Mouse (Mus musculus) hindbrain, embryonic 16.5 days (tissue): ENCODE results near the gene Psmb1. TPM values are rescaled to one million over a fixed set of nuclear protein-coding genes. Genes with fewer than 3 reads are reported as not detected.
"Not testable (repeated sequence)": the region's sequence is repeated elsewhere in the genome, so short reads cannot be mapped to it uniquely, and the experiment has no call there.

ENCODE experiments used
- ATAC-seq: fragments of 200-750 bp; cut with Nextera tagmentation; 2 replicates; pipeline ENCODE4 v1.8.0; 2017; ENCODE audit warnings: moderate TSS enrichment, moderate library complexity
- H3K27ac ChIP-seq: fragments of 300-500 bp; sonication (generic); 2 replicates; pipeline ENCODE4 v1.5.1; 2014; ENCODE audit warnings: low read depth, mild to moderate bottlenecking, control low read depth, low read length, moderate library complexity
- H3K27me3 ChIP-seq: fragments of 300-500 bp; sonication (generic); replicated peaks from 2 replicates; pipeline ENCODE4 v1.6.1; 2014; ENCODE audit warnings: low read length; ENCODE audit not compliant: control insufficient read depth, insufficient read depth
- H3K36me3 ChIP-seq: fragments of 300-500 bp; sonication (generic); 2 replicates; pipeline ENCODE4 v1.6.1; 2014; ENCODE audit warnings: mild to moderate bottlenecking, low read length, moderate library complexity, mixed read lengths; ENCODE audit not compliant: control insufficient read depth, insufficient read depth
- H3K4me1 ChIP-seq: fragments of 300-500 bp; sonication (generic); 2 replicates; pipeline ENCODE4 v1.6.1; 2014; ENCODE audit warnings: low read depth, low read length; ENCODE audit not compliant: control insufficient read depth, insufficient read depth
- H3K4me2 ChIP-seq: fragments of 300-500 bp; sonication (generic); 2 replicates; pipeline ENCODE4 v1.6.1; 2014; ENCODE audit warnings: mild to moderate bottlenecking, low read length, control low read depth, moderate library complexity
- H3K4me3 ChIP-seq: fragments of 300-500 bp; sonication (generic); 2 replicates; pipeline ENCODE4 v1.5.1; 2014; ENCODE audit warnings: mild to moderate bottlenecking, low read length, control low read depth, moderate library complexity
- H3K9ac ChIP-seq: fragments of 300-500 bp; sonication (generic); 2 replicates; pipeline ENCODE4 v1.6.1; 2014; ENCODE audit warnings: low read depth, mild to moderate bottlenecking, control low read depth, low read length, moderate library complexity
- H3K9me3 ChIP-seq: fragments of 300-500 bp; sonication (generic); 2 replicates; pipeline ENCODE4 v1.6.1; 2014; ENCODE audit warnings: mild to moderate bottlenecking, low read length, moderate library complexity; ENCODE audit not compliant: control insufficient read depth
- WGBS: fragments of 180-500 bp; shearing (Covaris S2); extraction: QIAGEN DNeasy Blood & Tissue Kit; methylation state at CpG from one replicate; pipeline ENCODE4 v1.1.7; 2014; 5-methylcytosine and 5-hydroxymethylcytosine counted together
- polyA plus RNA-seq: library from polyadenylated mRNA; unstranded; fragments of >200 nt; fragmentation: Nextera tagmentation; extraction: Ambion mirVana; gene quantifications from 2 replicates; pipeline ENCODE4 v1.2.1, GENCODE M21; 2015

Psmb1 gene
- polyA plus RNA-seq, 1 experiment from 2014 or later: 248 TPM

DNA sequence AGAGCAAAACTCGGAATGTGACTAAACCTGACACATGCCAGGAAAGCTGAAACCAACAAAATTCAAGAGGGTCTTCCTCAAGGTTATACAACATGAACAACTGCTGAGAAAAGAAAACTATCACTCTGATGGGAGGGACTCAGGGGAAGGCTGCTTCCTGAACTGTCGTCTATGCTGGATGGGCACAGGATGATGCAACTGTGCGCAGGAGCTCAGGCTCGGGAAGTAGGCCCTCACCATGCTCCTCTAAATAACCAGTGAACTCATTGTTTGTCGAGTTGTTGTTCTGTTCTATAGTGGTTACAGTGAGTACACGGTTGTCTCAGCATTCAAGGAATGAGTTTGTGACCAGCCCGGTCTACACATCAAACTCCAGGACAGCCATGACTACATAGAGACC is 9.0 kb downstream of the Psmb1 start:
- Histone ChIP-seq H3K4me2 (no peak overlapping the region), H3K36me3 (peaks cover 22% of the 10 kb centered on the region), H3K9me3 (no peaks in the 10 kb centered on the region), H3K27ac (no peak overlapping the region), H3K27me3 (no peaks in the 10 kb centered on the region), H3K9ac (no peak overlapping the region), H3K4me3 (no peak overlapping the region), H3K4me1 (no peaks in the 10 kb centered on the region; the same call in 1 of the 2 replicates)
- no peak for ATAC-seq
- 95% methylated on average over 7 of the region's 7 CpGs for WGBS

DNA sequence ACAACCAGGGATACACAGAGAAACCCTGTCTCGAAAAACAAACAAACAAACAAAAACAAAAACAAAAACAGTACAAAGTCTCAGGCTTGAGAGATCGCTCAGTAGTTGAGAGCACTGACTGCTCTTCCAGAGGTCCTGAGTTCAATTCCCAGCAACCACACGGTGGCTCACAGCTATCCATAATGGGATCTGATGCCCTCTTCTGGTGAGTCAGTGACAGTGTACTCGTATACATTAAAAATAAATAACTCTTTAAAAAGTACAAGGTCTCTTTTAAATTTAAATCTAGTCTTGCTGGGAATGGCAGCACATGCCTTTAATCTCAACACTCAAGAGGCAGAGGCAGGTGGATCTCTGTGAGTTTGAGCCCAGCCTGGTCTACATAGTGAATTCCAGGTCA is 26.9 kb downstream of the Psmb1 start:
- Histone ChIP-seq H3K4me1 (no peaks in the 10 kb centered on the region), H3K4me3 (no peak overlapping the region), H3K9ac (no peak overlapping the region), H3K27me3 (no peaks in the 10 kb centered on the region), H3K36me3 (peaks cover 58% of the 10 kb centered on the region), H3K27ac (no peak overlapping the region), H3K4me2 (no peak overlapping the region), H3K9me3 (no peaks in the 10 kb centered on the region)
- 83% methylated on average over 4 of the region's 4 CpGs for WGBS
- ATAC-seq: no peak

DNA sequence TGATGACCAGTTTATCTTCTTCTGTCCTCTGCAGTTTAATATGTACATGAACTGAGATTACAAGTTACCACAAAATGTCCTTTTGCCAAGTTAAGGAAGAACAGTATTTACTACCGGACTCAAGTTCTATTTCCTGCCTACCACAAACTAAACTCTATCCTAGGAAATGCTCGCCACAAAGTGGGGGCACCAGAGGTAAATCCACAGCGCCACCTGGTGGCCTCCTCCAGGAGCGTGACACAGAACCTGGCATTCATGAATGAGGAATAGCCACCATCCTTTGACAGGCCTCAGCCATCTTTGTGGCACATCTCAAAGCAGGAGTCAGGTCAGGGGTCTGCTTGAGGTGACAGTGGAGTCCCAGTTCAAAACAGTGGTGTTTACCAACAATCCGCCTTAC is 31.9 kb downstream of the Psmb1 start:
- H3K4me1 ChIP-seq: no peaks in the 10 kb centered on the region
- ATAC-seq: no peak
- H3K4me3 ChIP-seq: no peak overlapping the region
- H3K36me3 ChIP-seq: peaks cover 18% of the 10 kb centered on the region
- no peaks in the 10 kb centered on the region for H3K27me3 ChIP-seq
- H3K9ac ChIP-seq: no peak overlapping the region
- no peak overlapping the region for H3K27ac ChIP-seq
- H3K9me3 ChIP-seq: no peaks in the 10 kb centered on the region
- WGBS: 22% methylated on average over 5 of the region's 5 CpGs
- no peak overlapping the region for H3K4me2 ChIP-seq

DNA sequence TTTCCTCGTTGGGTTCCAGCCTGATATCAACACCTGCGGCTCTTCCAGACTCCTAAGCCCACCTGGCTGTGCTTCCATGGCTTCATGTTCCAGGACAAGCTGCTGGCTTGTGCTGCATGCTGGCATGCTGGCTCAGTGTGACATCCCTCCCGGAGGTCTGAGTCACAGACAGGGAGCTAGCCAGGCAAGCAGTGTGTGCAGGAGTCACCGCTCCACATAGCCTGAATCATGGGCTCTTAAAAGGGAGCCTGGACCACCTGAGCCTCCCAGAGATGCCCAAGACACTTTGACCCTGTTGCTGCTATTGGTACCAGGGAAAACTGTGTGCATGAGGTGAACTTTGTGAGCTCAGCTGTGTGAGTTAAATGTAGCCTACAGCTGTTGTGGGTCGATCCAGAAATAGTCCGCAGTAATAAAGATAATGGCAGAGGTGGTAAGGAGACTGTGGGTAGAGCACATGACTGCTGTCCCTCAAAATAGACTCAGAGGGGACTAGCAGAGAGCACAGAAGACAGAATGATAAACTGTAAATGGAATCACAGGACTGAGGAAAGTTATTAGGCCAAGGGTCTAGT is 37.5 kb downstream of the Psmb1 start:
- H3K4me3 ChIP-seq: no peak overlapping the region
- no peak for ATAC-seq
- no peak overlapping the region for H3K9ac ChIP-seq
- H3K4me2 ChIP-seq: no peak overlapping the region
- no peaks in the 10 kb centered on the region for H3K9me3 ChIP-seq
- 97% methylated on average over 6 of the region's 6 CpGs for WGBS
- no peak overlapping the region for H3K27ac ChIP-seq
- H3K4me1 ChIP-seq: no peaks in the 10 kb centered on the region
- H3K36me3 ChIP-seq: peaks cover 4% of the 10 kb centered on the region; the same call in 1 of the 2 replicates
- H3K27me3 ChIP-seq: no peaks in the 10 kb centered on the region

DNA sequence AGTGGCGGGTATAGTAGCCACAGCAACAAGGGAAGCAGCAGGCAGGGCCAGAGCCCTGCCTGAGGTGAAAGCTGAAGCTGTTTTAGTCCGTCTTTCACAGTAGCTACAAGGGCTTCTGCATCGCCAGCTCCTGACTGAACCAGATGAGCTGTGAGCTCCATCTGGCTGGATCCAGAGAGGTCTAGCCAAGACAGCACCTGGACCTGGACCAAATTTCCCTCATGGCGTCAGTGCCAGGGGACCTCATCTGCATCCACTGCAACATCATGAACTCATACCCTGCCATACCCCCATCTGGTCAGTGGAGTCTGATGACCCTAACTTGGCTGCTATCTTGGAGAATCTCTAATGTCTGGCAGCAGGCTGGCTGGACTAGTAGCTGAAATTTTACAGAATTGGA is 39.8 kb downstream of the Psmb1 start:
- Histone ChIP-seq H3K4me2 (no peak overlapping the region), H3K27ac (no peak overlapping the region), H3K9me3 (no peaks in the 10 kb centered on the region), H3K4me1 (no peaks in the 10 kb centered on the region), H3K9ac (no peak overlapping the region), H3K36me3 (no peaks in the 10 kb centered on the region), H3K4me3 (no peak overlapping the region), H3K27me3 (no peaks in the 10 kb centered on the region)
- peak; percentile 54; the same call in 1 of the 2 replicates for ATAC-seq
- 77% methylated on average over 4 of the region's 4 CpGs for whole genome bisulfite sequencing

DNA sequence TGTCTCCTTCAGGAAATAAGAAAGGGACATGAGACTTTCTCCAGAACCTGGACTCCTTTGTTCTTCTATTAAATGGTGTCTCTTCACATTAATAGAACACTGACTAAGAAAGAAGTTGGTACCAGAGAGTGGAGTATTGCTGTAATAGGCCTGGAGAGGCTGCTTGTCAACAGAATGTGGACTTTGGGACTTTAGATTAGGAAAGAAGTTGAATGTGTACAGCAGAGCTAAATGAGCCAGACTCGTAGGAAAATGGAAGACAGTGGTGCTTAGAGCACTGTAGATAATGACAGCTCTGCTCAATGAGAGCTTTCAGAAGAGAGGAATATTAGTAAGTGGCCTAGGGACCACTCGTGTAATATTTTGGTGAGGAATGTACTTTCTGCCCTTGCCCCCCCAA is 43.0 kb downstream of the Psmb1 start:
- Histone ChIP-seq H3K4me3 (no peak overlapping the region), H3K4me2 (no peak overlapping the region), H3K9me3 (no peaks in the 10 kb centered on the region), H3K36me3 (no peaks in the 10 kb centered on the region), H3K27ac (no peak overlapping the region), H3K4me1 (no peaks in the 10 kb centered on the region), H3K27me3 (no peaks in the 10 kb centered on the region), H3K9ac (no peak overlapping the region)
- no peak for ATAC-seq
- 89% methylated on average over 2 of the region's 2 CpGs for WGBS

DNA sequence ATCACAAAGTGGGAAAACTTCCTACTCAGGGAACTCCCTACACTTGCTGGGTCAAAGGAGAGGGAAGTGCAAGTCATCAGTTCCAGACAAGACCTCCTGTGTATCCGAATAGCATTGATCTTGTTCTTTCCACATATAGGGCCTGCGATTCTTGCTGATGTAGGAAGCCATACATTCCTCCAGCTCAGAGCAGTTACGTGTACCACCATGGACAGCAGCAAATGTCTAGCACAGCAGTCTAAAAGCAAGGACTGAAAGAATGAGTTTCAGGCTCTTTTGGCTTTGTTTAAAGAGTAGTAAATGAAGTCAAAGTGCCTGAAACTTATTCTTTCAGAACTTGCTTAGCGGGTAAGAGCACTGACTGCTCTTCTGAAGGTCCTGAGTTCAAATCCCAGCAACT is 44.3 kb downstream of the Psmb1 start:
- no peak overlapping the region for H3K9ac ChIP-seq

DNA sequence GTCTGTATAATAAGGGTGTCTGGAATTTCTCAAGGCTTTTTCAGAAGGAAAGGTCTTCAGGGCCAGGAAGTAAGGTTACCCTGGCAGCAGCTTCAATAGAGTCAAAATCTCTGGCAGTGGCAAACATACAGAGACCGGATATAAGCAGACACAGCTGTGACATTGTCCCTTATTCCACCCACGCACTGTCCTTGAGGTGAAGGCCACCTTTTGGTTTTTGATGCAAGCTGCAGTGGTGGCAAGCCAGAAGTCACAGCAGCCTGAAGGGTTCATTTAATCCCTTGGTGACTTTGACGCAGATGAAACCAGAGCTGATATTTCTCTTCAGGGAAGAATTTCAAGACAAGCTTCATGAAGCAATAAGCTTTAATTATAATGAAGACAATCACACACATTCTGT is 49.9 kb downstream of the Psmb1 start:
- no peaks in the 10 kb centered on the region for H3K36me3 ChIP-seq
- no peak for ATAC-seq
- 78% methylated on average over 3 of the region's 3 CpGs for WGBS
- H3K4me3 ChIP-seq: no peak overlapping the region
- no peak overlapping the region for H3K4me2 ChIP-seq
- no peaks in the 10 kb centered on the region for H3K4me1 ChIP-seq
- no peak overlapping the region for H3K27ac ChIP-seq
- H3K27me3 ChIP-seq: no peaks in the 10 kb centered on the region
- H3K9me3 ChIP-seq: no peaks in the 10 kb centered on the region
- no peak overlapping the region for H3K9ac ChIP-seq

More for the DNA sequence above, 44.3 kb downstream of the Psmb1 start:
- ATAC-seq: no peak
- Histone ChIP-seq H3K9me3 (no peaks in the 10 kb centered on the region), H3K4me1 (no peaks in the 10 kb centered on the region), H3K4me3 (no peak overlapping the region), H3K36me3 (no peaks in the 10 kb centered on the region), H3K27ac (no peak overlapping the region), H3K4me2 (no peak overlapping the region), H3K27me3 (no peaks in the 10 kb centered on the region)
- WGBS: 88% methylated on average over 4 of the region's 4 CpGs

DNA sequence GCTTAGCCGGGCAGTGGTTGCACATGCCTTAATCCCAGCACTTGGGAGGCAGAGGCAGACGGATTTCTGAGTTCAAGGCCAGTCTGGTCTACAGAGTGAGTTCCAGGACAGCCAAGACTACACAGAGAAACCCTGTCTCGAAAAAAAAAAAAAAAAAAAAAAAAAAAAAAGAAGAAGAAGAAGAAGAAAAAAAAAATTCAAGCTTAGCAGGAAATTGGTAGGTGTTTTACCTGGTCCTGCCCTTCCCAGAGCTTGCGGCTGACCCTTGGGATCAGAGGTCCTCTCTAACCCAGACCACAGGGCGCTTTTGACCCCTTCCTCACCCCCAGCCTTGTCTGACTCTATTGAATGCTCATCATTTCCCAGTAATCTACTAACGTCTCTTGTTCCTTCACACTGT is 50.4 kb downstream of the Psmb1 start:
- not testable (repeated sequence) for H3K4me3 ChIP-seq, ATAC-seq, H3K4me1 ChIP-seq, H3K36me3 ChIP-seq, H3K4me2 ChIP-seq, H3K9me3 ChIP-seq, H3K27ac ChIP-seq, H3K27me3 ChIP-seq, H3K9ac ChIP-seq
- 68% methylated on average over 6 of the region's 6 CpGs for WGBS

DNA sequence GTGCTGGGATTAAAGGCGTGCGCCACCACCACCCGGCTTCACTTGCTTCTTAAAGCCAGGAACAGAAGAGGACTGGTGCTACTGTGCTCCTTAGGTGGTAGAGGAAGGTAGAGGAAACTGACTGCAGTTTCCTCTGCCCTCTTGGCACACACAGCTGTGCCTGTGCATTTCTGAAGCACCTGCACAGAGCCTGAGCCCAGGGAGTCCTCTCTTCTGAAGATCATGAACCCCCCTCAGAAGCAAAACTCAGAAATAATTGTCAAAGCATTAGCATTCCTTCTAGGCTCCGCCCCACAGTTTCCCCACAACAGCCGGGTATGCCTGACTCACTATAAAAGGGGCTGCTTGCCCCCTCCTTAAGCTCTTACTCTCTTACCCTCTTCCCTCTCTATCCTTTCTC is 51.7 kb downstream of the Psmb1 start:
- Histone ChIP-seq H3K36me3 (no peaks in the 10 kb centered on the region), H3K9me3 (no peaks in the 10 kb centered on the region), H3K4me1 (no peaks in the 10 kb centered on the region), H3K9ac (no peak overlapping the region), H3K4me3 (no peak overlapping the region), H3K27ac (no peak overlapping the region), H3K27me3 (no peaks in the 10 kb centered on the region), H3K4me2 (no peak overlapping the region)
- no peak for ATAC-seq
- 71% methylated on average over 5 of the region's 5 CpGs for WGBS
